Mouse (Mus musculus): Measurements from ENCODE around the gene Tubgcp4. TPM values are rescaled to one million over a fixed set of nuclear protein-coding genes. Genes with fewer than 3 reads are reported as not detected.
"Not testable (repeated sequence)": the region's sequence is repeated elsewhere in the genome, so short reads cannot be mapped to it uniquely, and the experiment has no call there.

The Tubgcp4 gene
- 47.1 and 56.7 TPM in 2 replicates for total RNA-seq (2021)
- long read RNA-seq, full-length matches to known transcripts: 23 of 37 reads
- long read RNA-seq, partial matches to known transcripts: 6 of 37 reads
- long read RNA-seq, other reads (novel, unspliced or antisense): 8 of 37 reads

- DNase-seq: peak; percentile 48
Measured at GRCm38 (mm10) chr2:121170481-121170971, at the start of gene Tubgcp4. Tubgcp4 (plus strand) TSS chr2:121170654.

- DNase-seq: not testable (repeated sequence)
Measured at GRCm38 (mm10) chr2:121126302-121126701, 44.2 kb upstream of the Tubgcp4 start.

- no peak for DNase-seq
Measured at GRCm38 (mm10) chr2:121127536-121127935, 42.9 kb upstream of the Tubgcp4 start.

GRCm38 (mm10) chr2:121128865-121129620, 41.4 kb upstream of the Tubgcp4 start:
- no peak for DNase-seq

- DNase-seq: no peak
Measured at GRCm38 (mm10) chr2:121132822-121133221, 37.6 kb upstream of the Tubgcp4 start.

- no peak for DNase-seq
Measured at GRCm38 (mm10) chr2:121137371-121137770, 33.1 kb upstream of the Tubgcp4 start.

- peak; percentile 48 for DNase-seq
Measured at GRCm38 (mm10) chr2:121139266-121140017, 31.0 kb upstream of the Tubgcp4 start.

- peak; percentile 87 for DNase-seq
Measured at GRCm38 (mm10) chr2:121140018-121140882, 30.2 kb upstream of the Tubgcp4 start, which contains the start of the genes Adal and Lcmt2. Adal (plus strand) TSS chr2:121140428. Lcmt2 (minus strand) TSS chr2:121140653.

GRCm38 (mm10) chr2:121141216-121142035, 29.0 kb upstream of the Tubgcp4 start:
- DNase-seq: no peak

- DNase-seq: no peak
Measured at GRCm38 (mm10) chr2:121142415-121142814, 28.0 kb upstream of the Tubgcp4 start.

GRCm38 (mm10) chr2:121149679-121150078, 20.8 kb upstream of the Tubgcp4 start:
- no peak for DNase-seq

GRCm38 (mm10) chr2:121153100-121153499, 17.4 kb upstream of the Tubgcp4 start:
- DNase-seq: no peak

GRCm38 (mm10) chr2:121169173-121169572, 1.3 kb upstream of the Tubgcp4 start:
- no peak for DNase-seq

GRCm38 (mm10) chr2:121169902-121170301, 552 bp upstream of the Tubgcp4 start:
- peak; percentile 46 for DNase-seq

GRCm38 (mm10) chr2:121170980-121171742, 707 bp downstream of the Tubgcp4 start, which contains the start of gene Zscan29:
Zscan29 (minus strand) TSS chr2:121171125.
- DNase-seq: peak; percentile 93

- no peak for DNase-seq
Measured at GRCm38 (mm10) chr2:121178828-121179479, 8.5 kb downstream of the Tubgcp4 start.

- DNase-seq: no peak
Measured at GRCm38 (mm10) chr2:121183431-121183830, 13.0 kb downstream of the Tubgcp4 start.

GRCm38 (mm10) chr2:121184142-121184541, 13.7 kb downstream of the Tubgcp4 start:
- no peak for DNase-seq

- no peak for DNase-seq
Measured at GRCm38 (mm10) chr2:121188530-121188929, 18.1 kb downstream of the Tubgcp4 start.
